Comparison of ENCODE assay signal across 16 mouse cellular contexts in the genomic region with DNA sequence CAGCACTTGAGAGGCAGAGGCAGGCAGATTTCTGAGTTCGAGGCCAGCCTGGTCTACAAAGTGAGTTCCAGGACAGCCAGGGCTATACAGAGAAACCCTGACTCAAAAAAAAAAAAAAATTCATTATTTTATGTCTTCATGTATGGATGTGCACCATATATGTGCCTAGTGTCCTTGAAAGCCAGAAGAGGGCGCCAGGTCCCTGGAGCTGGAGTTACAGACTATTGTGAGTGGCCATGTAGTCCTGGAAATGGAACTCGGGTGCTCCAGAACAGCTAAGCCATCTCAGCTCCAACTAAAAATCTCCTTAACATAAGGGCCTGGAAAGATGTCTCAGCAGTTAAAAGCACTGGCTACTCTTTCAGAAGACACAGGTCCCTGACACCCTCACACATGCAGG. TPM values are rescaled to one million over a fixed set of nuclear protein-coding genes. Genes with fewer than 3 reads are reported as not detected.
DNase-seq lines count a peak whose midpoint lies in the region; TF ChIP-seq lines count a peak whose summit lies in the region.
"Had no signal": no experiment of that assay in that cellular context is flagged by ENCODE, and none has a peak within 500 bp of the region (broad histone marks: within the 10 kb centered on the region; RNA-seq: fewer than 3 reads in every experiment).

No protein-coding gene starts in this region.

- H3K79me2 ChIP-seq in heart, adult 2 months (replicated peaks; ENCODE audit: control insufficient read depth, insufficient read depth, low read length) = peaks cover 9% of the 10 kb centered on the region

- no peak for DNase-seq in heart, adult 2 months
- DNase-seq in heart, embryonic 10.5 days (ENCODE audit: low spot score) = no peak
- DNase-seq in thymus, postnatal 0 days (ENCODE audit: low spot score) = peak; percentile 23
- no peak for DNase-seq in thymus, postnatal 36 days
- peak; percentile 33 for DNase-seq in splenic B cell, adult 2 months (ENCODE audit: low read depth, low spot score)
- no peak for DNase-seq in adrenal gland, postnatal 25 days
- DNase-seq in gastrocnemius, postnatal 10 days = no peak
- DNase-seq: layer of hippocampus, adult 9-11 months; right cerebral cortex, postnatal 25 days had no signal

- no peak for TF ChIP-seq POLR2A in heart, adult 2 months (IDR thresholded peaks at IDR 0.05; ENCODE audit: insufficient read depth, low read depth, low read length)
- TF ChIP-seq POLR2A in bone marrow, adult 2 months (IDR thresholded peaks at IDR 0.05; ENCODE audit: borderline replicate concordance, control insufficient read depth, low read depth, low read length) = no peak

- H3K9ac ChIP-seq in heart, adult 2 months (ENCODE audit: low read depth, low read length) = no peak overlapping the region

- peak; percentile 19; the same call in 1 of the 2 replicates for TF ChIP-seq CTCF in heart, adult 2 months (IDR thresholded peaks at IDR 0.05)
- TF ChIP-seq CTCF in bone marrow, adult 2 months (IDR thresholded peaks at IDR 0.05; ENCODE audit: control insufficient read depth, insufficient read depth, low read length) = peak; percentile 41; the same call in 1 of the 2 replicates

- no peak for TF ChIP-seq EP300 in heart, adult 2 months (IDR thresholded peaks at IDR 0.05; ENCODE audit: insufficient read depth, low read depth, low read length)

- 61% methylated on average over 3 of the region's 3 CpGs for WGBS in heart, adult 2 months
- WGBS in heart, embryonic 10.5 days = 59% methylated on average over 3 of the region's 3 CpGs
- WGBS in bone marrow, adult 2 months = 74% methylated on average over 3 of the region's 3 CpGs

- peaks cover 13% of the 10 kb centered on the region for H3K4me1 ChIP-seq in heart, adult 2 months (ENCODE audit: control insufficient read depth, insufficient read depth, low read length)
- H3K4me1 ChIP-seq in heart, embryonic 10.5 days = peaks cover 32% of the 10 kb centered on the region
- H3K4me1 ChIP-seq in bone marrow, adult 2 months (ENCODE audit: control insufficient read depth, insufficient read depth, low read length) = peaks cover 4% of the 10 kb centered on the region; the same call in 1 of the 2 replicates

- H3K9me3 ChIP-seq in heart, embryonic 10.5 days = no peaks in the 10 kb centered on the region
- H3K9me3 ChIP-seq: embryonic facial prominence, embryonic 13.5 days; limb, embryonic 12.5 days; neural tube, embryonic 12.5 days had no signal

- no peaks in the 10 kb centered on the region for H3K27me3 ChIP-seq in heart, adult 2 months (ENCODE audit: control insufficient read depth, insufficient read depth, low read length)
- H3K27me3 ChIP-seq in heart, embryonic 10.5 days (ENCODE audit: insufficient read depth, poor library complexity, severe bottlenecking) = no peaks in the 10 kb centered on the region
- H3K27me3 ChIP-seq in splenic B cell, adult 2 months (ENCODE audit: control insufficient read depth, insufficient read depth, low read length, poor library complexity, severe bottlenecking) = no peaks in the 10 kb centered on the region
- H3K27me3 ChIP-seq: embryonic facial prominence, embryonic 13.5 days; limb, embryonic 12.5 days; neural tube, embryonic 12.5 days had no signal

- intact Hi-C loops in heart, adult 2 months (cut with DNase I) = loop anchor here (5.0 kb wide), 1 partner anchor 126 kb away; no protein-coding TSS in a partner anchor

- no peak overlapping the region for H3K4me3 ChIP-seq in heart, adult 2 months
- H3K4me3 ChIP-seq in heart, embryonic 10.5 days = no peak overlapping the region
- H3K4me3 ChIP-seq in bone marrow, adult 2 months (replicated peaks; ENCODE audit: control insufficient read depth, low read depth, low read length) = no peak overlapping the region

- no peak overlapping the region; the same call in 1 of the 2 replicates for H3K27ac ChIP-seq in heart, adult 2 months
- no peak overlapping the region for H3K27ac ChIP-seq in heart, embryonic 10.5 days
- H3K27ac ChIP-seq in bone marrow, adult 2 months (ENCODE audit: control insufficient read depth, insufficient read depth, low read depth, low read length, poor library complexity) = peak overlapping the region; percentile 65; the same call in 1 of the 2 replicates

- H3K36me3 ChIP-seq in heart, adult 2 months (ENCODE audit: control insufficient read depth, insufficient read depth, low read length) = no peaks in the 10 kb centered on the region
- peaks cover 10% of the 10 kb centered on the region for H3K36me3 ChIP-seq in heart, embryonic 10.5 days
- H3K36me3 ChIP-seq in splenic B cell, adult 2 months (ENCODE audit: control insufficient read depth, insufficient read depth, low read length, poor library complexity, severe bottlenecking) = no peaks in the 10 kb centered on the region

RNA-seq across cellular contexts. Expression of a gene that starts 1.9 kb away (rescaled TPM):
- 10 to 100 TPM; 61.7 to 74.9 TPM for total RNA-seq in heart, adult 2 months (2021)
- polyA plus RNA-seq in heart, adult 2 months (2012; rRNA removed) = 70.1 and 123 TPM in 2 replicates
- polyA plus RNA-seq in heart, embryonic 10.5 days (2016; fragmentation: Nextera tagmentation; extraction: Ambion mirVana) = 94.1 and 101 TPM in 2 replicates
- 57.5 and 66.6 TPM in 2 replicates for polyA plus RNA-seq in thymus, postnatal 0 days (2015; fragmentation: Nextera tagmentation; extraction: Ambion mirVana)
- polyA plus RNA-seq in bone marrow, adult 2 months (2011; ENCODE audit: insufficient read depth, insufficient read length, low replicate concordance, missing spikeins) = 18.1 and 31.2 TPM in 2 replicates
- 148 and 159 TPM in 2 replicates for total RNA-seq in adrenal gland, postnatal 25 days (2021)
- total RNA-seq in gastrocnemius, postnatal 10 days (2021) = 10 to 100 TPM; 45.7 to 48.2 TPM

RNA-seq across cellular contexts. Expression of a gene that starts 11.0 kb away (rescaled TPM):
- total RNA-seq in heart, adult 2 months (2021) = under 1 TPM in 1 of 2 experiments, not detected in 1; 0.47 TPM
- polyA plus RNA-seq in heart, adult 2 months (2012; rRNA removed) = not detected in 2 replicates
- 10.8 TPM in 1 of 2 replicates, not detected in the other for polyA plus RNA-seq in heart, embryonic 10.5 days (2016; fragmentation: Nextera tagmentation; extraction: Ambion mirVana)
- polyA plus RNA-seq in thymus, postnatal 0 days (2015; fragmentation: Nextera tagmentation; extraction: Ambion mirVana) = 3.4 and 3.8 TPM in 2 replicates
- 13.2 TPM in 1 of 2 replicates, not detected in the other for polyA plus RNA-seq in bone marrow, adult 2 months (2011; ENCODE audit: insufficient read depth, insufficient read length, low replicate concordance, missing spikeins)
- 3.1 TPM in 1 of 2 replicates, not detected in the other for total RNA-seq in adrenal gland, postnatal 25 days (2021)
- under 1 TPM in 1 of 2 experiments, not detected in 1; 0.61 TPM for total RNA-seq in gastrocnemius, postnatal 10 days (2021)
- polyA plus RNA-seq: embryonic facial prominence, embryonic 13.5 days; forebrain, embryonic 16.5 days; limb, embryonic 12.5 days had no signal

RNA-seq across cellular contexts. Expression of a gene that starts 14.5 kb away (rescaled TPM):
- not detected for total RNA-seq in heart, adult 2 months (2021)
- not detected in 2 replicates for polyA plus RNA-seq in heart, adult 2 months (2012; rRNA removed)
- polyA plus RNA-seq in heart, embryonic 10.5 days (2016; fragmentation: Nextera tagmentation; extraction: Ambion mirVana) = 0.46 TPM in 1 of 2 replicates, not detected in the other
- 0.59 TPM in 1 of 2 replicates, not detected in the other for polyA plus RNA-seq in thymus, postnatal 0 days (2015; fragmentation: Nextera tagmentation; extraction: Ambion mirVana)
- 7.6 TPM in 1 of 2 replicates, not detected in the other for polyA plus RNA-seq in bone marrow, adult 2 months (2011; ENCODE audit: insufficient read depth, insufficient read length, low replicate concordance, missing spikeins)
- 1.0 and 3.9 TPM in 2 replicates for total RNA-seq in adrenal gland, postnatal 25 days (2021)
- total RNA-seq in gastrocnemius, postnatal 10 days (2021) = not detected
- total RNA-seq: megakaryocyte progenitor cell, adult 5-6 weeks had no signal
- polyA plus RNA-seq: embryonic facial prominence, embryonic 13.5 days; forebrain, embryonic 16.5 days; limb, embryonic 12.5 days; neural tube, embryonic 12.5 days; testis, adult 2 months had no signal

RNA-seq across cellular contexts. Expression of a gene that starts 14.5 kb away (rescaled TPM):
- total RNA-seq in heart, adult 2 months (2021) = not detected
- polyA plus RNA-seq in heart, adult 2 months (2012; rRNA removed) = 0.82 TPM in 1 of 2 replicates, not detected in the other
- polyA plus RNA-seq in heart, embryonic 10.5 days (2016; fragmentation: Nextera tagmentation; extraction: Ambion mirVana) = 0.65 TPM in 1 of 2 replicates, not detected in the other
- 0.29 and 0.75 TPM in 2 replicates for polyA plus RNA-seq in thymus, postnatal 0 days (2015; fragmentation: Nextera tagmentation; extraction: Ambion mirVana)
- 3.6 and 18.7 TPM in 2 replicates for polyA plus RNA-seq in bone marrow, adult 2 months (2011; ENCODE audit: insufficient read depth, insufficient read length, low replicate concordance, missing spikeins)
- 86.9 and 90.9 TPM in 2 replicates for total RNA-seq in adrenal gland, postnatal 25 days (2021)
- total RNA-seq in gastrocnemius, postnatal 10 days (2021) = under 1 TPM in 1 of 2 experiments, not detected in 1; 0.54 TPM
- total RNA-seq: megakaryocyte progenitor cell, adult 5-6 weeks had no signal
- polyA plus RNA-seq: embryonic facial prominence, embryonic 13.5 days; forebrain, embryonic 16.5 days; limb, embryonic 12.5 days; neural tube, embryonic 12.5 days; testis, adult 2 months had no signal

RNA-seq across cellular contexts. Expression of a gene that starts 25.7 kb away (rescaled TPM):
- 1 to 10 TPM; 2.7 to 4.2 TPM for total RNA-seq in heart, adult 2 months (2021)
- 3.1 and 7.2 TPM in 2 replicates for polyA plus RNA-seq in heart, adult 2 months (2012; rRNA removed)
- polyA plus RNA-seq in heart, embryonic 10.5 days (2016; fragmentation: Nextera tagmentation; extraction: Ambion mirVana) = 5.4 and 19.9 TPM in 2 replicates
- polyA plus RNA-seq in thymus, postnatal 0 days (2015; fragmentation: Nextera tagmentation; extraction: Ambion mirVana) = 21.1 and 21.3 TPM in 2 replicates
- polyA plus RNA-seq in bone marrow, adult 2 months (2011; ENCODE audit: insufficient read depth, insufficient read length, low replicate concordance, missing spikeins) = 48.3 and 137 TPM in 2 replicates
- 1,269 and 1,513 TPM in 2 replicates for total RNA-seq in adrenal gland, postnatal 25 days (2021)
- 1 to 10 TPM in 1 of 2 experiments, not detected in 1; 4.1 TPM for total RNA-seq in gastrocnemius, postnatal 10 days (2021)

Comparison
In these comparisons a context has a peak if more than half of its experiments do, and no peak if none do; other contexts are left out.
1. DNase-seq: peak in thymus, postnatal 0 days (single experiment) and splenic B cell, adult 2 months (single experiment); none in heart, adult 2 months (0 of 2), heart, embryonic 10.5 days (single experiment), thymus, postnatal 36 days (0 of 2), adrenal gland, postnatal 25 days (single experiment) and gastrocnemius, postnatal 10 days (single experiment).